Mouse (Mus musculus): ENCODE measurements around the gene Asprv1.

- TF ChIP-seq CTCF (IDR thresholded peaks at IDR 0.05; ENCODE audit: control insufficient read depth, insufficient read depth, low read length) (no peak), POLR2A (IDR thresholded peaks at IDR 0.05; ENCODE audit: borderline replicate concordance, control insufficient read depth, low read depth, low read length) (no peak)
Observed at GRCm38 (mm10) chr6:86583601-86584215, 44.3 kb upstream of the Asprv1 start.

Data from bone marrow, adult 2 months (tissue).